Mouse (Mus musculus): ENCODE data around the gene Gart.

DNA sequence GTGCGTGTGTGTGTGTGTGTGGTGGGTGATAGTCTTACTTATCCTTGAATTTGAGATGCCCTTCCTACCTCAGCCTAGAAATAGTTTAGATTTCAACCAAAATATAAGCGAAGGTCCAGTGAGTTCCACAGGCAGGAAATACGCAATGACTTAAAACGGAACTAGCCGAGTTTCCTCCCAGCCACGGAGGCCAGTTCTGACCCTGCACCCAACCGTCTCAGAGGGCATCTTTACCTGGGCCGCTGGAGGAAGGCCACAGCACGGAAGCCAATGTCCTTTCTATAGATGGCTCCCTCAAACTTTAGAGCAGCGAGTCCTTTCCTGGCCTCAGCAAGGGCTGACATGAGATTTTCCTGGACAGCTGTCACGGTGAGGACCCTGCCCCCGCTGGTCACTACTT is 13.1 kb downstream of the Gart start:
- TF ChIP-seq TAL1 (IDR thresholded peaks at IDR 0.05; ENCODE audit: low read length) (no peak), GATA1 (IDR thresholded peaks at IDR 0.05; ENCODE audit: low read length) (no peak)

Data from erythroblast, embryonic 14.5 days (primary cell).